Mouse (Mus musculus) left cerebral cortex, adult 9 months (tissue): Measurements from ENCODE around the gene Olfr591.
"Not testable (repeated sequence)": the region's sequence is repeated elsewhere in the genome, so short reads cannot be mapped to it uniquely, and the experiment has no call there.

ENCODE experiments used
- DNase-seq, 2 experiments: peaks; one replicate each; pipeline ENCODE4 v3.0.0; 2022; ENCODE audit warnings: low spot score in 2 of 2

The Olfr591 gene

DNA sequence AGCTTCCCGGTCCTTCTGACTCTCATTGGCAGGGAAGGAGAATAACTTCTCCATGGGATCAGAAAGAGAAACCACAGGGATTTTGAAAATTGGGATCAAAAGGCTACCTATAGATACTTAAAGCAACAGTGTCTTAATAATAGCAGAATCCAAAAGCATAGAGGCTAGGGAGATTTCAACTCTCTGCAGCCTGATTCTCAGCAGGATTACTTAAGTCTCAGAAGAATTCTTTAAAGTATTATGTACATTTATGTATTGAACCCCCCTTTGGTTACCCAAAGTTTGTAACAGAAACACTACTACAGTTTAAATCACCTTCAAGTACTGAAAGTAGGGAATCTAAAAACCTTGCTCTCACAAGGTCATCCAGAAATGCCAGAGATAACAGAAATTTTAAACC lies at the start of gene Olfr591:
TSS of gene Olfr591 (minus strand) at position 101 of the 400 bp plus-strand sequence.
- no peak for DNase-seq

- no peak for DNase-seq
Observed at GRCm38 (mm10) chr7:103216696-103217095, 38.6 kb upstream of the Olfr591 start, which contains the start of gene Olfr594. Gene Olfr594, plus strand, starts transcription at chr7:103216996.

DNA sequence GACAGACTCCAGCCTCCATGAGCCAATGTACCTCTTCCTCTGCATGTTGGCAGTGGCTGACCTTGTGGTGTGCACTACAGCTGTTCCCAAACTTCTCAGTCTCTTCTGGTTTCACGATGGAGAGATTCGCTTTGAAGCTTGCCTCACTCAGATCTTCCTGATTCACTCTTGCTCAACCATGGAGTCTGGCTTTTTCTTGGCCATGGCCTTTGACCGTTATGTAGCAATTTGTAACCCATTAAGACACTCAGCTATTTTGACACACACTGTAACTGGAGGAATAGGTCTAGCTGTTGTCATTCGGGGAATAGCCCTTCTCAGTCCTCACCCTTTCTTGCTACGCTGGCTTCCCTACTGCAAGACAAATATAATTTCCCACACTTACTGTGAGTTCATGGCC lies 33.9 kb upstream of the Olfr591 start:
- not testable (repeated sequence) for DNase-seq

- DNase-seq, result no peak
Observed at GRCm38 (mm10) chr7:103211562-103211961, 33.4 kb upstream of the Olfr591 start, which contains the start of gene Olfr593. Gene Olfr593, plus strand, starts transcription at chr7:103211862.

- DNase-seq, result not testable (repeated sequence)
Observed at GRCm38 (mm10) chr7:103184503-103184902, 6.4 kb upstream of the Olfr591 start, which contains the start of gene Olfr592. Gene Olfr592, plus strand, starts transcription at chr7:103184803.

- DNase-seq, result no peak
Observed at GRCm38 (mm10) chr7:103169697-103170096, 8.4 kb downstream of the Olfr591 start.

DNA sequence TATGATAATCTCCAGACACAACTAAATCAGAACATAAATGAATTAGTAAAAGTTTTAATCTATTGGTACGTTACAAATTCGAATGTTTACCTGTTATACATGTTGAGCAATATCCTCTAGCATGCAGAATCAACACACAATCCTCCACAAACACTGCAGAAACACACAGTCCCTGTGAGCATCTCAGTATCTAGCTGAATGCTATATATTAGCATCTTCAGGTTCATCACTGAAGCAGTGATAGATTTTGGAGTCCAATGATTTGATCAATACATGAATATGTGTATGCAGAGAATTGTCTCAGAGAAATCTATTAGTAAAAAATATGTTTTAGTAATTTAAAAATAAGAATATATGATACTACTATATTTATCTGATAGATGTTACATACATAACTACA lies 21.9 kb downstream of the Olfr591 start, which contains the start of gene Olfr589:
TSS of gene Olfr589 (minus strand) at position 101 of the 400 bp plus-strand sequence.
- no peak for DNase-seq

DNA sequence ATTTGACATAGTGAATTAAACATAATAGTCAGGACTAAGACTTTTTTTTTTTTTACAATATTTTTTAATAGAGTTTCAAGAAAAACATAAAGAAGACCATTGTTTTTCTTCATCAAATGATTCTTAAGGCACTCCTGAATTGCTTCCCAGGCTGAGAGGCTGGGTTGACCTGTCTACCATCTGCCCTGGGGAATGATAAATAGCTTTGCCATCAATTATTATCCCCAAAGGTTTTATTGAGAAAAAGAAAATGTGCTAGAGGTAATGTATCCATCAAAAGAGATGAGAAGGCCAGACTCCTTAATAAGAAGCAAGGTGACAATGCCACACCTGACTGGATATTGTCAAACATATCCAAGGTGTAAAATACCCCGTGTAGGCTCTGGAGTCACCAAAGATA lies 37.6 kb downstream of the Olfr591 start, which contains the start of gene Olfr588-ps1:
TSS of gene Olfr588-ps1 (plus strand) at position 301 of the 400 bp plus-strand sequence.
- DNase-seq, result no peak

DNA sequence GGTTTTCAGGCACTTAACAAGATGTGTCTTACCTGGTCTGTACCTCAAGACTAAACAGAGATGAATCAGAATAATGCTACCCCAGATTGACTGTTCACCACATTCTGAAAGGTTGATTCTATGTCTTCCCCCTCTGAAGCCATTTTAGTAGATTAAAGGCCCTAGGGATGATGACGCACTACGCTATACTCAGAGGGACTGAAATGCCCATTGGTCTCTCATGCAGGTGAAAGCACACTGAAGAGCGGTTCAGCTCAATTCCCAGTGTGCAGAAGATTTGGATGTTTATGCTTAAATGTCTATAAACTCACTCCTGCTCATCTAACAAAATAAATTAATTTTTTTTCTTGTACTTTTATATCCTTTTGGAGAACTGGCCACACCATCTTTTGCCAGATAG lies 52.6 kb downstream of the Olfr591 start, which contains the start of gene Olfr586:
TSS of gene Olfr586 (minus strand) at position 101 of the 400 bp plus-strand sequence.
- DNase-seq, result no peak

DNA sequence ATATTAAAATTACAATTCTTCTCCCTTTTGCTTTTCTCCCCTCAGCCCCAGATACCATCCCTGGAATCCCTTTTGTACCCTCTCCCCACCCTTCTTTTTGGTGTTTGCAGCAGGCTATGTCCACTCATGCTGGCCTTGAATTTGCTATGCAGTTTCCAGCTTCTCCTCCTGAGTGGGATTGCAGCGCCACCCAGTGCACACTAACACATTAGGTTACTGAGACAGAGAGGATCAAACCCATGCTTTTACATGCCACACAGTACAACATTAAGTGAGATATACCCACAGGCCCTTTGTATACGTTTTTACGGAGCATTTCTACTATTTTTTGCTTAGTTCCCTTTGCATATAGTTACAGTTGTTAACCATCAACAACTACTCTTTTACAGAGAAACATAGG lies 58.7 kb downstream of the Olfr591 start:
- no peak for DNase-seq
